Mouse (Mus musculus) liver, adult 2 months (tissue): ENCODE data around the gene Gm26602.

Experiments
- CTCF ChIP-seq: fragments of 200-500 bp; IDR thresholded peaks from 2 replicates; pipeline ENCODE4 v1.5.1; 2011; ENCODE audit warnings: low read depth, low read length, control low read depth
- POLR2A ChIP-seq: fragments of 200-500 bp; IDR thresholded peaks from 2 replicates; pipeline ENCODE4 v1.6.1; 2011; ENCODE audit warnings: low read length, control low read depth; ENCODE audit not compliant: insufficient read depth; ENCODE audit errors: extremely low read depth

- TF ChIP-seq CTCF (peak; percentile 100), POLR2A (no peak)
These were observed 14.5 kb downstream of the Gm26602 start for GRCm38 (mm10) chr10:79924998-79925784.
